Mouse (Mus musculus): ENCODE results near the gene Asphd2. TPM values are rescaled to one million over a fixed set of nuclear protein-coding genes. Genes with fewer than 3 reads are reported as not detected.

The Asphd2 gene
- polyA plus RNA-seq, 1 experiment, result not detected

GRCm38 (mm10) chr5:112382641-112383330 is 11.9 kb downstream of the Asphd2 start:
- no peak overlapping the region for H3K4me3 ChIP-seq (replicated peaks)
- TF ChIP-seq GATA1 (IDR thresholded peaks at IDR 0.05; ENCODE audit: low read length) (no peak), TAL1 (IDR thresholded peaks at IDR 0.05; ENCODE audit: low read length) (no peak)
- peaks cover 18% of the 10 kb centered on the region for H3K4me1 ChIP-seq (ENCODE audit: control insufficient read depth)
- H3K36me3 ChIP-seq (ENCODE audit: control insufficient read depth), result peaks cover 11% of the 10 kb centered on the region
- H3K27me3 ChIP-seq (ENCODE audit: control insufficient read depth), result no peaks in the 10 kb centered on the region
- peaks cover 10% of the 10 kb centered on the region for H3K9me3 ChIP-seq (ENCODE audit: control insufficient read depth, low read length)

GRCm38 (mm10) chr5:112382042-112382441 is 12.6 kb downstream of the Asphd2 start:
- Histone ChIP-seq H3K36me3 (ENCODE audit: control insufficient read depth) (peaks cover 13% of the 10 kb centered on the region), H3K4me3 (replicated peaks) (no peak overlapping the region), H3K9me3 (ENCODE audit: control insufficient read depth, low read length) (peaks cover 10% of the 10 kb centered on the region), H3K4me1 (ENCODE audit: control insufficient read depth) (peaks cover 18% of the 10 kb centered on the region), H3K27me3 (ENCODE audit: control insufficient read depth) (no peaks in the 10 kb centered on the region)
- no peak for TF ChIP-seq GATA1 (IDR thresholded peaks at IDR 0.05; ENCODE audit: low read length)
- TF ChIP-seq TAL1 (IDR thresholded peaks at IDR 0.05; ENCODE audit: low read length), result no peak

GRCm38 (mm10) chr5:112381154-112381553 is 13.5 kb downstream of the Asphd2 start:
- TF ChIP-seq TAL1 (IDR thresholded peaks at IDR 0.05; ENCODE audit: low read length), result no peak
- no peak for TF ChIP-seq GATA1 (IDR thresholded peaks at IDR 0.05; ENCODE audit: low read length)
- Histone ChIP-seq H3K36me3 (ENCODE audit: control insufficient read depth) (peaks cover 15% of the 10 kb centered on the region), H3K4me1 (ENCODE audit: control insufficient read depth) (peaks cover 15% of the 10 kb centered on the region), H3K27me3 (ENCODE audit: control insufficient read depth) (no peaks in the 10 kb centered on the region), H3K4me3 (replicated peaks) (no peak overlapping the region), H3K9me3 (ENCODE audit: control insufficient read depth, low read length) (peaks cover 7% of the 10 kb centered on the region)

- Histone ChIP-seq H3K4me1 (ENCODE audit: control insufficient read depth) (peaks cover 2% of the 10 kb centered on the region; the same call in 1 of the 2 replicates), H3K36me3 (ENCODE audit: control insufficient read depth) (peaks cover 38% of the 10 kb centered on the region), H3K27me3 (ENCODE audit: control insufficient read depth) (no peaks in the 10 kb centered on the region), H3K4me3 (replicated peaks) (no peak overlapping the region), H3K9me3 (ENCODE audit: control insufficient read depth, low read length) (no peaks in the 10 kb centered on the region)
- TF ChIP-seq GATA1 (IDR thresholded peaks at IDR 0.05; ENCODE audit: low read length) (no peak), TAL1 (IDR thresholded peaks at IDR 0.05; ENCODE audit: low read length) (no peak)
Observed at GRCm38 (mm10) chr5:112378716-112379115, 15.9 kb downstream of the Asphd2 start.

GRCm38 (mm10) chr5:112377380-112377779 is 17.3 kb downstream of the Asphd2 start:
- Histone ChIP-seq H3K9me3 (ENCODE audit: control insufficient read depth, low read length) (no peaks in the 10 kb centered on the region), H3K4me1 (ENCODE audit: control insufficient read depth) (peaks cover 2% of the 10 kb centered on the region; the same call in 1 of the 2 replicates), H3K27me3 (ENCODE audit: control insufficient read depth) (no peaks in the 10 kb centered on the region), H3K4me3 (replicated peaks) (no peak overlapping the region), H3K36me3 (ENCODE audit: control insufficient read depth) (peaks cover 50% of the 10 kb centered on the region)
- TF ChIP-seq TAL1 (IDR thresholded peaks at IDR 0.05; ENCODE audit: low read length), result no peak
- no peak for TF ChIP-seq GATA1 (IDR thresholded peaks at IDR 0.05; ENCODE audit: low read length)

GRCm38 (mm10) chr5:112376111-112376510 is 18.6 kb downstream of the Asphd2 start:
- Histone ChIP-seq H3K4me1 (ENCODE audit: control insufficient read depth) (peaks cover 2% of the 10 kb centered on the region; the same call in 1 of the 2 replicates), H3K9me3 (ENCODE audit: control insufficient read depth, low read length) (no peaks in the 10 kb centered on the region), H3K36me3 (ENCODE audit: control insufficient read depth) (peaks cover 58% of the 10 kb centered on the region), H3K4me3 (replicated peaks) (no peak overlapping the region), H3K27me3 (ENCODE audit: control insufficient read depth) (no peaks in the 10 kb centered on the region)
- TF ChIP-seq GATA1 (IDR thresholded peaks at IDR 0.05; ENCODE audit: low read length) (no peak), TAL1 (IDR thresholded peaks at IDR 0.05; ENCODE audit: low read length) (no peak)

GRCm38 (mm10) chr5:112371933-112372332 is 22.7 kb downstream of the Asphd2 start:
- peaks cover 2% of the 10 kb centered on the region; the same call in 1 of the 2 replicates for H3K4me1 ChIP-seq (ENCODE audit: control insufficient read depth)
- no peak overlapping the region for H3K4me3 ChIP-seq (replicated peaks)
- no peaks in the 10 kb centered on the region for H3K9me3 ChIP-seq (ENCODE audit: control insufficient read depth, low read length)
- no peaks in the 10 kb centered on the region for H3K27me3 ChIP-seq (ENCODE audit: control insufficient read depth)
- H3K36me3 ChIP-seq (ENCODE audit: control insufficient read depth), result peaks cover 79% of the 10 kb centered on the region
- TF ChIP-seq TAL1 (IDR thresholded peaks at IDR 0.05; ENCODE audit: low read length) (no peak), GATA1 (IDR thresholded peaks at IDR 0.05; ENCODE audit: low read length) (no peak)

- TF ChIP-seq TAL1 (IDR thresholded peaks at IDR 0.05; ENCODE audit: low read length) (no peak), GATA1 (IDR thresholded peaks at IDR 0.05; ENCODE audit: low read length) (no peak)
- peaks cover 79% of the 10 kb centered on the region for H3K36me3 ChIP-seq (ENCODE audit: control insufficient read depth)
- no peak overlapping the region for H3K4me3 ChIP-seq (replicated peaks)
Observed at GRCm38 (mm10) chr5:112370236-112370813, 24.3 kb downstream of the Asphd2 start.

GRCm38 (mm10) chr5:112369326-112369725 is 25.3 kb downstream of the Asphd2 start:
- Histone ChIP-seq H3K4me3 (replicated peaks) (no peak overlapping the region), H3K9me3 (ENCODE audit: control insufficient read depth, low read length) (no peaks in the 10 kb centered on the region), H3K36me3 (ENCODE audit: control insufficient read depth) (peaks cover 79% of the 10 kb centered on the region), H3K4me1 (ENCODE audit: control insufficient read depth) (no peaks in the 10 kb centered on the region), H3K27me3 (ENCODE audit: control insufficient read depth) (no peaks in the 10 kb centered on the region)
- TF ChIP-seq TAL1 (IDR thresholded peaks at IDR 0.05; ENCODE audit: low read length) (no peak), GATA1 (IDR thresholded peaks at IDR 0.05; ENCODE audit: low read length) (no peak)

More at GRCm38 (mm10) chr5:112370236-112370813, 24.3 kb downstream of the Asphd2 start:
- Histone ChIP-seq H3K9me3 (ENCODE audit: control insufficient read depth, low read length) (no peaks in the 10 kb centered on the region), H3K27me3 (ENCODE audit: control insufficient read depth) (no peaks in the 10 kb centered on the region), H3K4me1 (ENCODE audit: control insufficient read depth) (no peaks in the 10 kb centered on the region)

Measured in erythroblast, embryonic 14.5 days (primary cell).